Mouse (Mus musculus) lung, postnatal 0 days (tissue): ENCODE data around the gene Unc5a. TPM values are rescaled to one million over a fixed set of nuclear protein-coding genes. Genes with fewer than 3 reads are reported as not detected.

Source experiments
- ATAC-seq: fragments of 200-750 bp; cut with Nextera tagmentation; 2 replicates; pipeline ENCODE4 v1.8.0; 2017; ENCODE audit warnings: moderate library complexity
- DNase-seq: peaks from one replicate; pipeline ENCODE4 v3.0.0-alpha.2; 2016; ENCODE audit warnings: low spot score
- H3K27ac ChIP-seq: fragments of 300-500 bp; sonication (generic); 2 replicates; pipeline ENCODE4 v1.5.1; 2014; ENCODE audit warnings: antibody characterized with exemption, mild to moderate bottlenecking, low read length, mixed read lengths
- H3K27me3 ChIP-seq: fragments of 300-500 bp; sonication (generic); replicated peaks from 2 replicates; pipeline ENCODE4 v1.6.1; 2014; ENCODE audit warnings: low read length, mixed read lengths; ENCODE audit not compliant: insufficient read depth
- H3K36me3 ChIP-seq: fragments of 300-500 bp; sonication (generic); 2 replicates; pipeline ENCODE4 v1.6.1; 2014; ENCODE audit warnings: low read length, mixed read lengths; ENCODE audit not compliant: insufficient read depth
- H3K4me1 ChIP-seq: fragments of 300-500 bp; sonication (generic); 2 replicates; pipeline ENCODE4 v1.6.1; 2014; ENCODE audit warnings: antibody characterized with exemption, low read depth, low read length, mixed read lengths; ENCODE audit not compliant: insufficient read depth
- H3K4me2 ChIP-seq: fragments of 300-500 bp; sonication (generic); replicated peaks from 2 replicates; pipeline ENCODE4 v1.6.1; 2014; ENCODE audit warnings: low read depth, mild to moderate bottlenecking, low read length, moderate library complexity, mixed read lengths
- H3K4me3 ChIP-seq: fragments of 300-500 bp; sonication (generic); 2 replicates; pipeline ENCODE4 v1.5.1; 2014; ENCODE audit warnings: low read depth, low read length
- H3K9ac ChIP-seq: fragments of 300-500 bp; sonication (generic); replicated peaks from 2 replicates; pipeline ENCODE4 v1.6.1; 2014; ENCODE audit warnings: low read depth, mild to moderate bottlenecking
- H3K9me3 ChIP-seq: fragments of 300-500 bp; sonication (generic); 2 replicates; pipeline ENCODE4 v1.6.1; 2016; ENCODE audit warnings: low read length, mixed read lengths
- CTCF ChIP-seq: IDR thresholded peaks from 2 replicates; pipeline ENCODE4 v1.5.1; 2016; ENCODE audit warnings: antibody characterized with exemption, mild to moderate bottlenecking
- EP300 ChIP-seq: IDR thresholded peaks from 2 replicates; pipeline ENCODE4 v1.6.1; 2016; ENCODE audit warnings: antibody characterized with exemption, mild to moderate bottlenecking, control low read depth
- WGBS: fragments of 180-500 bp; shearing (Covaris S2); extraction: QIAGEN DNeasy Blood & Tissue Kit; methylation state at CpG from one replicate; pipeline ENCODE4 v1.1.7; 2014; 5-methylcytosine and 5-hydroxymethylcytosine counted together
- polyA plus RNA-seq: library from polyadenylated mRNA; unstranded; fragments of >200 nt; fragmentation: Nextera tagmentation; extraction: Ambion mirVana; gene quantifications from 2 replicates; pipeline ENCODE4 v1.2.1, GENCODE M21; 2015

Gene Unc5a
- polyA plus RNA-seq, 1 experiment from 2014 or later: 1.4 TPM

DNA sequence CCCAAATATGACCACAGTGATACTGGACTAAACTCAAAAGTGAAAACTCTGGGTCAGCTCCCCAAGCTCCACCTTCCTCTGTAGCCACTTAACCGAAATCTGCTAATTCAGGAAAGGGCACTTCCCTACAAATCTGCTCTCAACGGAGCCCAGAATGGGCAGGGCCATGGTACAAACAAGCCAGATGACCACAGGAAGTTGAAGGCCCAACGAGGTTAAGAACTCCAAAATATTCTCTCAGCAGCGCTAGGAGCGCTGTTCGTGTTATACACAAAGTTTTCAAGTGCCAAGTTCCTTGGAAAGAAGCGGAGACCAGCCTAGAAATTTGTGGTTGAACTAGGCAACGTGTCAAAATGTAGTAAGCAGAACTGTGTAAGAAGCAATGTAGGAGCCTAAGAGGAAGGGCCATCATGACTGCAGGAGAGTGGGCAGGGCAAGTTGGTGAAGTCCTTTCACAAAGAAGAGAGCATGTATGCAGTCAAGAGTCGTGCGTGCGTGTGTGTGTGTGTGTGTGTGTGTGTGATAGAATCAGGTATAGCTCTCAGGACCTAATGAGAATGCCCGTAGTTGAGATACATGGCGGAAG, 72.1 kb downstream of the Unc5a start, which contains the start of gene Hk3:
Hk3 (minus strand) TSS at position 192 of the 586 bp plus-strand sequence.
- Histone ChIP-seq H3K4me1 (no peaks in the 10 kb centered on the region; the same call in 1 of the 2 replicates), H3K27ac (no peak within 1 kb of the TSS), H3K9me3 (no peaks in the 10 kb centered on the region), H3K4me2 (no peak within 1 kb of the TSS), H3K4me3 (no peak within 1 kb of the TSS), H3K36me3 (no peaks in the 10 kb centered on the region), H3K27me3 (no peaks in the 10 kb centered on the region), H3K9ac (no peak within 1 kb of the TSS)
- DNase-seq: peak; percentile 12
- TF ChIP-seq EP300 (no peak), CTCF (0 out of 2 replicates have a peak, but pooled peaks have one; percentile 2)
- 67% methylated on average over 13 of the region's 13 CpGs for WGBS
- no peak for ATAC-seq

DNA sequence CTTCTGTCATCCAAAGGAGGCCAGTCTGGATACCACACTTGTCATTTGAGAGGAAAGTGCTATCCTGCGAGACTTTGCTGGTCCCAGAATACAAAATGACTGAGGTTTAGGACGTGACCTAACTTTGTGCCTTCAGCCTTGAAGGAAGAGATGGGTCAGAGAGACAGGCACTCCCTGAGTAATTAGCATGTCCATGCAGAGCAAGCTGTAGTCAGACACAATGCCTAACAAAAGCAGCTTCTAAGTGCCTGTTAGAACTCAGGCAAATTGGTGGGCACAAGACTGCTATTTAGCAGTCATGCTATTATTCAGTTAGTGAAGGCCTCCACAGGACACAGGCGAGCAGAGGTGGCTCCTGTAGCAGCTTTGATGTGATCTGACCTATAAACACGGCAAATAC, 73.0 kb downstream of the Unc5a start:
- no peak overlapping the region for H3K9ac ChIP-seq
- H3K4me2 ChIP-seq: peak overlapping the region; percentile 32
- DNase-seq (no peak), ATAC-seq (no peak)
- no peaks in the 10 kb centered on the region for H3K9me3 ChIP-seq
- no peak for TF ChIP-seq EP300
- TF ChIP-seq CTCF: no peak
- H3K4me3 ChIP-seq: no peak overlapping the region
- no peaks in the 10 kb centered on the region; the same call in 1 of the 2 replicates for H3K4me1 ChIP-seq
- no peak overlapping the region for H3K27ac ChIP-seq
- H3K36me3 ChIP-seq: no peaks in the 10 kb centered on the region
- WGBS: 61% methylated on average over 4 of the region's 4 CpGs
- H3K27me3 ChIP-seq: no peaks in the 10 kb centered on the region

DNA sequence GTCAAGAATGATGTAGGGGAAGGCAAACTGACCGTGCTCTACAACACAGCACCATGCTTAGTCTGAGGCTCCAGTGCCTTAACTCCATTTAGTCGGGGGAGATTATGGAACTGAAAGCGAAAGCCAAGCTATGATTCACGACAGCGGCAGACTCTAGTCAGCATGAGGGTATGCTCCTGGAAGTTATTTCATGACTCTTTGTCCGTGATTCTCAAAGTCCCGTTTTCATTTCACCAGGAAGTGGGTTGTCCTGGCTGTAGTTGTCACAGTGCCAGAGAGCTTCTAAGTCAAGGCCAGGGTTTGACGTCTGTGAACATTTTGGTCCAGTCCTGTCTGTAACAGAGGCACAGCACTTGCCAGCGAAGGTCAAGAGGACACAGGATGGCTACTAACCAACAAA, 73.5 kb downstream of the Unc5a start:
- no peak overlapping the region for H3K4me3 ChIP-seq

DNA sequence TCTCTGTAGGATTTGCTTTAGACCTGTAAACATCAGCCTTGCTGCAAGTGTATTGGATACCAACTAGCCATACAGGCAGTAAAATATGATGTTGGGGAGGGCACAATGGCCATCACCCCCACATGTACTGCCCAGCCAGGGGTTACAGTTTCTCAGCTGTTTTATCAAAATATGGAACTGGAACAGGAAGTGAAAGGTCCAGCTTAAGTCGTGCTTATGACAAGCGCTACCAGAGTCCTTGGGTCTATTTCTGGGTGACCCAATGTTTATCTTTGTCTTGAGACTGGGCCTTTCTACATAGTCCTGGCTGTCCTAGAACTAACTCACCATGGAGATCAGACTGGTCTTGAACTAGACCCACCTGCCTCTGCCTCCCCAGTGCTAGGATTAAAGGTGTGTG, 75.0 kb downstream of the Unc5a start:
- Histone ChIP-seq H3K4me1 (no peaks in the 10 kb centered on the region; the same call in 1 of the 2 replicates), H3K27me3 (no peaks in the 10 kb centered on the region), H3K9ac (no peak overlapping the region), H3K4me3 (no peak overlapping the region), H3K36me3 (0 out of 2 replicates have a peak, but pooled peaks cover 7% of the 10 kb centered on the region), H3K27ac (no peak overlapping the region), H3K9me3 (no peaks in the 10 kb centered on the region), H3K4me2 (no peak overlapping the region)
- no peak for DNase-seq
- WGBS: 64% methylated on average over 2 of the region's 2 CpGs
- TF ChIP-seq CTCF (no peak), EP300 (no peak)
- no peak for ATAC-seq

More for the DNA sequence above, 73.5 kb downstream of the Unc5a start:
- DNase-seq (peak; percentile 39), ATAC-seq (no peak; the same call in 1 of the 2 replicates)
- H3K9me3 ChIP-seq: no peaks in the 10 kb centered on the region
- H3K4me2 ChIP-seq: peak overlapping the region; percentile 32
- no peaks in the 10 kb centered on the region; the same call in 1 of the 2 replicates for H3K4me1 ChIP-seq
- H3K27ac ChIP-seq: no peak overlapping the region
- no peaks in the 10 kb centered on the region for H3K27me3 ChIP-seq
- 0 out of 2 replicates have a peak, but pooled peaks cover 1% of the 10 kb centered on the region for H3K36me3 ChIP-seq
- WGBS: 38% methylated on average over 9 of the region's 9 CpGs
- no peak overlapping the region for H3K9ac ChIP-seq
- TF ChIP-seq EP300 (no peak), CTCF (no peak)

DNA sequence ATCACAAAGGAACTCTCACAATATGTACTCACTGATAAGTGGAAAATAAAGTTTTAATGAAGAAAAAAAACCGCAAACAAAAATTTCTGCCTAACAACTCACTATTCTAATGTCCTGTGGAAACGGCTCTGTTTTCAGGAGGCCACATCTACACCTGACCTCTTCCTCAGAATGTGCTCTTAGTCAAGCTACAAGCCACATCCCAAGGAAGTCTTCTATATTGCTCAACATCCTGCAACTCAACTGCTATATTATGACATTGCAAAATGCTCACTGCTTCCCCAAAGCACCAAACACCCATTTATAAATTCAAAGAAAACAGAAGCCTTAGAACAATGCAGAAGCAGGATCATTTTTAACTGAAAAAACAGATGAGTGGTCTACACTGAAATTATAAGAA, 90.8 kb downstream of the Unc5a start:
- no peak overlapping the region for H3K4me3 ChIP-seq
- no peaks in the 10 kb centered on the region for H3K4me1 ChIP-seq
- DNase-seq (peak; percentile 26), ATAC-seq (no peak)
- WGBS: 83% methylated on average over 2 of the region's 2 CpGs
- no peaks in the 10 kb centered on the region for H3K27me3 ChIP-seq
- no peak overlapping the region for H3K9ac ChIP-seq
- no peak overlapping the region for H3K27ac ChIP-seq
- no peak overlapping the region for H3K4me2 ChIP-seq
- peaks cover 11% of the 10 kb centered on the region; the same call in 1 of the 2 replicates for H3K36me3 ChIP-seq
- H3K9me3 ChIP-seq: no peaks in the 10 kb centered on the region
- no peak for TF ChIP-seq CTCF
- no peak for TF ChIP-seq EP300

DNA sequence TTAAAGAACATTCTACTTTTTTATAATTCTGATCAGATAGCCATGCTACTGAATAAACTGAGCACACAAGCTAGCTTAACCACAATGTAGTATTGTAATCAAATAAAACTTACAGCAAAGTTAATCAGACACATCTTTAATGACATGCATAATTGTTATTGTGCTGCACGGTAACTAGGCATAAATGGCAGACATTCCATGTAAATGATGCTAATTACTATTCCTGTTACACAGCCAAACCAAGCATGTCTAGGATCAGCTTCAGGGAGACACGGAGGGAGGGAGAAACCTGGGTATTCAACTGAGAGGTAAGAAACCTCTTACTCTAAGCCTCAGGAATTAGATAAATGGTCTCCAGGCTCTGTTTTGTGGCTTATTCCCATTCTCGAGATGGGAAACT, 98.5 kb downstream of the Unc5a start:
- whole genome bisulfite sequencing: 81% methylated on average over 3 of the region's 3 CpGs
- Histone ChIP-seq H3K36me3 (peaks cover 7% of the 10 kb centered on the region; the same call in 1 of the 2 replicates), H3K27ac (no peak overlapping the region), H3K9me3 (no peaks in the 10 kb centered on the region), H3K27me3 (no peaks in the 10 kb centered on the region), H3K4me2 (no peak overlapping the region), H3K9ac (no peak overlapping the region), H3K4me1 (no peaks in the 10 kb centered on the region), H3K4me3 (no peak overlapping the region)
- no peak for ATAC-seq
- DNase-seq: no peak
- TF ChIP-seq CTCF (no peak), EP300 (no peak)

Other genes with a start within 250 kb of the Unc5a start
- gene Cdhr2, start 247.9 kb upstream of the Unc5a start, polyA plus RNA-seq: not detected in 2 replicates
- gene Gprin1, start 199.5 kb upstream of the Unc5a start, polyA plus RNA-seq: 0.04 TPM in 1 of 2 replicates, not detected in the other
- not detected in 2 replicates for gene Sncb, start 182.8 kb upstream of the Unc5a start, polyA plus RNA-seq
- gene Eif4e1b, start 165.4 kb upstream of the Unc5a start, polyA plus RNA-seq: not detected in 2 replicates
- 32.9 and 40.5 TPM in 2 replicates for gene Tspan17, start 160.0 kb upstream of the Unc5a start, polyA plus RNA-seq
- 1.0 and 1.1 TPM in 2 replicates for gene Hk3, start 72.0 kb downstream of the Unc5a start, polyA plus RNA-seq
- 21.6 and 24.3 TPM in 2 replicates for gene Uimc1, start 150.9 kb downstream of the Unc5a start, polyA plus RNA-seq
- gene Zfp346, start 155.9 kb downstream of the Unc5a start, polyA plus RNA-seq: 6.9 and 7.9 TPM in 2 replicates
- not detected in 2 replicates for gene Gm17617, start 184.1 kb downstream of the Unc5a start, polyA plus RNA-seq
- gene Fgfr4, start 203.2 kb downstream of the Unc5a start, polyA plus RNA-seq: 18.9 and 19.3 TPM in 2 replicates